Mouse (Mus musculus) CH12.LX (cell line): ENCODE data around the gene Bad. TPM values are rescaled to one million over a fixed set of nuclear protein-coding genes. Genes with fewer than 3 reads are reported as not detected.

Experiments
- DNase-seq: peaks from one replicate; pipeline ENCODE4 v3.0.0-alpha.2; 2013; ENCODE audit errors: extremely low read depth
- H3K27ac ChIP-seq: 2 replicates; pipeline ENCODE4 v1.5.1; 2012; ENCODE audit warnings: low read depth, mild to moderate bottlenecking, control low read depth, moderate library complexity; ENCODE audit not compliant: insufficient read depth
- H3K27me3 ChIP-seq: replicated peaks from 2 replicates; pipeline ENCODE3; 2012; ENCODE audit warnings: inconsistent platforms
- H3K36me3 ChIP-seq, 2 experiments: replicated peaks in 1 of 2; 2 replicates each; pipeline versions ENCODE3 to v1.6.1; 2012; ENCODE audit warnings: inconsistent platforms in 1 of 2, low read length in 1 of 2, mild to moderate bottlenecking in 1 of 2, mixed read lengths in 1 of 2, moderate library complexity in 1 of 2; ENCODE audit not compliant: control insufficient read depth in 1 of 2, insufficient read depth in 1 of 2
- H3K4me1 ChIP-seq, 2 experiments: 2 replicates each; pipeline ENCODE4 v1.6.1; 2012; ENCODE audit warnings: inconsistent platforms in 1 of 2, moderate library complexity in 1 of 2; ENCODE audit not compliant: insufficient read depth in 2 of 2, control insufficient read depth in 1 of 2
- H3K4me2 ChIP-seq: 2 replicates; pipeline ENCODE4 v1.6.1; 2012; ENCODE audit warnings: low read depth, mild to moderate bottlenecking, control low read depth; ENCODE audit not compliant: poor library complexity, insufficient read depth, severe bottlenecking
- H3K4me3 ChIP-seq, 3 experiments: fragments of 150-350 bp in 1 of 3; sonication (generic) in 1 of 3; replicated peaks in 1 of 3; 2 replicates each; pipeline versions ENCODE3 to v1.5.1; 2011 to 2012; ENCODE audit warnings: low read depth in 2 of 3, low read length in 2 of 3, mild to moderate bottlenecking in 2 of 3, moderate library complexity in 2 of 3, control low read depth in 1 of 3, improper control_type of control experiment in 1 of 3, inconsistent platforms in 1 of 3, mixed read lengths in 1 of 3; ENCODE audit not compliant: poor library complexity in 1 of 3
- H3K79me2 ChIP-seq: replicated peaks from 2 replicates; pipeline ENCODE4 v1.6.1; 2012; ENCODE audit warnings: mild to moderate bottlenecking, moderate library complexity; ENCODE audit not compliant: control insufficient read depth, poor library complexity, insufficient read depth, severe bottlenecking; ENCODE audit errors: extremely low read depth
- H3K9ac ChIP-seq: 2 replicates; pipeline ENCODE4 v1.6.1; 2012; ENCODE audit warnings: low read depth, mild to moderate bottlenecking, control low read depth, moderate library complexity; ENCODE audit not compliant: insufficient read depth
- H3K9me3 ChIP-seq: replicated peaks from 2 replicates; pipeline ENCODE3; 2012; ENCODE audit warnings: low read length, inconsistent platforms, mixed read lengths
- BHLHE40 ChIP-seq: IDR thresholded peaks from 2 replicates; pipeline ENCODE4 v1.6.1; 2011; ENCODE audit warnings: mild to moderate bottlenecking, low read depth, low read length, improper control_type of control experiment
- CHD1 ChIP-seq: IDR thresholded peaks from 2 replicates; pipeline ENCODE4 v1.6.1; 2012; ENCODE audit warnings: low read depth, low read length, improper control_type of control experiment, inconsistent platforms
- CHD2 ChIP-seq: IDR thresholded peaks from 2 replicates; pipeline ENCODE4 v1.6.1; 2011; ENCODE audit warnings: low read length, improper control_type of control experiment
- CTCF ChIP-seq, 2 experiments: IDR thresholded peaks in 1 of 2; conservative IDR thresholded peaks in 1 of 2; 2 replicates each; pipeline ENCODE4 v1.5.1; 2011 to 2012; ENCODE audit warnings: low read depth in 2 of 2, low read length in 2 of 2, improper control_type of control experiment in 1 of 2, inconsistent platforms in 1 of 2, mild to moderate bottlenecking in 1 of 2, moderate library complexity in 1 of 2
- E2F4 ChIP-seq: IDR thresholded peaks from 2 replicates; pipeline ENCODE4 v1.6.1; 2011; ENCODE audit warnings: low read depth, low read length, improper control_type of control experiment; ENCODE audit not compliant: insufficient replicate concordance
- ELF1 ChIP-seq: IDR thresholded peaks from 2 replicates; pipeline ENCODE4 v1.6.1; 2014; ENCODE audit warnings: low read depth, mild to moderate bottlenecking, inconsistent platforms, low read length, improper control_type of control experiment
- EP300 ChIP-seq: IDR thresholded peaks from 2 replicates; pipeline ENCODE4 v1.6.1; 2011; ENCODE audit warnings: low read length, improper control_type of control experiment
- ETS1 ChIP-seq: conservative IDR thresholded peaks from 2 replicates; pipeline ENCODE4 v1.6.1; 2012; ENCODE audit warnings: low read depth, mild to moderate bottlenecking, inconsistent platforms, low read length, improper control_type of control experiment, moderate library complexity
- GABPA ChIP-seq: IDR thresholded peaks from 2 replicates; pipeline ENCODE4 v1.6.1; 2012; ENCODE audit warnings: low read depth, low read length, improper control_type of control experiment, inconsistent platforms; ENCODE audit not compliant: insufficient replicate concordance
- HCFC1 ChIP-seq: IDR thresholded peaks from 2 replicates; pipeline ENCODE4 v1.6.1; 2012; ENCODE audit warnings: low read depth, mild to moderate bottlenecking, inconsistent platforms, low read length, improper control_type of control experiment
- IRF4 ChIP-seq: IDR thresholded peaks from 2 replicates; pipeline ENCODE4 v1.6.1; 2014; ENCODE audit warnings: low read depth, mild to moderate bottlenecking, inconsistent platforms, low read length, improper control_type of control experiment
- JUN ChIP-seq: IDR thresholded peaks from 2 replicates; pipeline ENCODE4 v1.6.1; 2011; ENCODE audit warnings: low read depth, mild to moderate bottlenecking, low read length, improper control_type of control experiment, moderate library complexity; ENCODE audit not compliant: insufficient read depth
- JUND ChIP-seq: conservative IDR thresholded peaks from 2 replicates; pipeline ENCODE4 v1.6.1; 2011; ENCODE audit warnings: low read depth, low read length, improper control_type of control experiment
- KAT2A ChIP-seq: IDR thresholded peaks from 2 replicates; pipeline ENCODE4 v1.6.1; 2012; ENCODE audit warnings: low read length, improper control_type of control experiment, inconsistent platforms; ENCODE audit not compliant: insufficient replicate concordance
- MAFK ChIP-seq: IDR thresholded peaks from 2 replicates; pipeline ENCODE4 v1.6.1; 2011; ENCODE audit warnings: low read length, improper control_type of control experiment; ENCODE audit not compliant: insufficient replicate concordance
- MAX ChIP-seq: IDR thresholded peaks from 2 replicates; pipeline ENCODE4 v1.6.1; 2011; ENCODE audit warnings: low read length, improper control_type of control experiment
- MAZ ChIP-seq: IDR thresholded peaks from 2 replicates; pipeline ENCODE4 v1.6.1; 2012; ENCODE audit warnings: low read depth, mild to moderate bottlenecking, inconsistent platforms, low read length, improper control_type of control experiment, moderate library complexity
- MEF2A ChIP-seq: IDR thresholded peaks from 2 replicates; pipeline ENCODE4 v1.6.1; 2014; ENCODE audit warnings: low read depth, mild to moderate bottlenecking, inconsistent platforms, low read length, improper control_type of control experiment, borderline replicate concordance
- MXI1 ChIP-seq: IDR thresholded peaks from 2 replicates; pipeline ENCODE4 v1.6.1; 2011; ENCODE audit warnings: mild to moderate bottlenecking, low read depth, low read length, improper control_type of control experiment
- MYC ChIP-seq: IDR thresholded peaks from 2 replicates; pipeline ENCODE4 v1.6.1; 2011; ENCODE audit warnings: low read depth, mild to moderate bottlenecking, improper control_type of control experiment, low read length
- NELFE ChIP-seq: IDR thresholded peaks from 2 replicates; pipeline ENCODE4 v1.6.1; 2011; ENCODE audit warnings: low read depth, low read length, improper control_type of control experiment
- NRF1 ChIP-seq: IDR thresholded peaks from 2 replicates; pipeline ENCODE4 v1.6.1; 2014; ENCODE audit warnings: low read depth, mild to moderate bottlenecking, inconsistent platforms, low read length, improper control_type of control experiment, moderate library complexity
- PAX5 ChIP-seq: IDR thresholded peaks from 2 replicates; pipeline ENCODE4 v1.6.1; 2012; ENCODE audit warnings: low read length, inconsistent platforms, mixed read lengths
- POLR2A ChIP-seq: IDR thresholded peaks from 2 replicates; pipeline ENCODE4 v1.6.1; 2011; ENCODE audit warnings: low read depth, mild to moderate bottlenecking, improper control_type of control experiment, low read length
- POLR2AphosphoS2 ChIP-seq: IDR thresholded peaks from 2 replicates; pipeline ENCODE4 v1.6.1; 2011; ENCODE audit warnings: low read depth, low read length, improper control_type of control experiment
- RAD21 ChIP-seq: IDR thresholded peaks from 2 replicates; pipeline ENCODE4 v1.6.1; 2011; ENCODE audit warnings: low read depth, mild to moderate bottlenecking, low read length, improper control_type of control experiment, moderate library complexity
- RCOR1 ChIP-seq: conservative IDR thresholded peaks from 2 replicates; pipeline ENCODE4 v1.6.1; 2012; ENCODE audit warnings: low read depth, mild to moderate bottlenecking, inconsistent platforms, low read length, improper control_type of control experiment
- SIN3A ChIP-seq: IDR thresholded peaks from 2 replicates; pipeline ENCODE4 v1.6.1; 2012; ENCODE audit warnings: low read length, improper control_type of control experiment, inconsistent platforms
- SMC3 ChIP-seq: IDR thresholded peaks from 2 replicates; pipeline ENCODE4 v1.6.1; 2011; ENCODE audit warnings: low read depth, low read length, improper control_type of control experiment
- TBP ChIP-seq: conservative IDR thresholded peaks from 2 replicates; pipeline ENCODE4 v1.6.1; 2011; ENCODE audit warnings: low read depth, low read length, improper control_type of control experiment
- TCF12 ChIP-seq: IDR thresholded peaks from 2 replicates; pipeline ENCODE4 v1.6.1; 2014; ENCODE audit warnings: low read depth, mild to moderate bottlenecking, inconsistent platforms, low read length, improper control_type of control experiment
- UBTF ChIP-seq: IDR thresholded peaks from 2 replicates; pipeline ENCODE4 v1.6.1; 2012; ENCODE audit warnings: low read depth, mild to moderate bottlenecking, inconsistent platforms, low read length, improper control_type of control experiment, moderate library complexity
- USF1 ChIP-seq: IDR thresholded peaks from 2 replicates; pipeline ENCODE4 v1.6.1; 2014; ENCODE audit warnings: low read depth, mild to moderate bottlenecking, inconsistent platforms, low read length, improper control_type of control experiment
- USF2 ChIP-seq: conservative IDR thresholded peaks from 2 replicates; pipeline ENCODE4 v1.6.1; 2011; ENCODE audit warnings: low read depth, low read length, improper control_type of control experiment
- ZC3H11A ChIP-seq: IDR thresholded peaks from 2 replicates; pipeline ENCODE4 v1.6.1; 2012; ENCODE audit warnings: low read depth, mild to moderate bottlenecking, inconsistent platforms, low read length, improper control_type of control experiment
- ZKSCAN1 ChIP-seq: IDR thresholded peaks from 2 replicates; pipeline ENCODE4 v1.6.1; 2012; ENCODE audit warnings: low read depth, inconsistent platforms, low read length, improper control_type of control experiment, borderline replicate concordance
- ZMIZ1 ChIP-seq: IDR thresholded peaks from 2 replicates; pipeline ENCODE4 v1.6.1; 2012; ENCODE audit warnings: low read depth, mild to moderate bottlenecking, inconsistent platforms, low read length, improper control_type of control experiment
- ZNF384 ChIP-seq: IDR thresholded peaks from 2 replicates; pipeline ENCODE4 v1.6.1; 2012; ENCODE audit warnings: low read depth, low read length, improper control_type of control experiment, inconsistent platforms
- dilution Hi-C: fragments of 300-500 bp; cut with MboI; formaldehyde crosslinking; loops from 2 replicates; pipeline ENCODE4 v1.14.3; 2020; ENCODE audit warnings: low sequenced_read_pairs; ENCODE audit not compliant: extremely low pct_unique_long_range_greater_than_20kb, extremely low pct_ligation_motif_present
- in situ Hi-C: fragments of 300-500 bp; cut with MboI; formaldehyde crosslinking; loops from 3 replicates; pipeline ENCODE4 v1.14.3; 2019; ENCODE audit warnings: low sequenced_read_pairs, low pct_ligation_motif_present, low pct_unique_long_range_greater_than_20kb, mixed read lengths
- polyA plus RNA-seq: library from polyadenylated mRNA; unstranded; fragments of >175 nt; gene quantifications from 2 replicates; pipeline ENCODE4 v1.2.1, GENCODE M21; 2012; ENCODE audit warnings: low read depth; ENCODE audit not compliant: insufficient read length
- total RNA-seq, 2 experiments: library from RNA; depleted of rRNA; stranded (reverse); fragments of 300-350 nt in 1 of 2; fragments of >200 nt in 1 of 2; gene quantifications; 2 replicates each; pipeline ENCODE4 v1.2.3; 2012 to 2014

Bad gene
- total and polyA plus RNA-seq, 3 experiments, result 27.7 to 38.0 (median 33.3) TPM

- Histone ChIP-seq H3K4me3 (peak within 1 kb of the TSS; percentile 73 to 81 (median 76)), H3K4me2 (peak within 1 kb of the TSS; percentile 53), H3K27ac (no peak within 1 kb of the TSS; the same call in 1 of the 2 replicates), H3K36me3 (peaks cover 13 to 44% of the 10 kb centered on the region in 2 experiments), H3K9me3 (no peaks in the 10 kb centered on the region), H3K9ac (peak within 1 kb of the TSS; percentile 64), H3K4me1 (peaks cover 6 to 24% of the 10 kb centered on the region in 2 experiments), H3K27me3 (no peaks in the 10 kb centered on the region), H3K79me2 (no peaks in the 10 kb centered on the region)
- in situ Hi-C loops (no loop called here), dilution Hi-C loops (no loop called here)
- DNase-seq, result no peak
- TF ChIP-seq ZC3H11A (no peak), UBTF (0 out of 2 replicates have a peak, but pooled peaks have one; percentile 52), NELFE (peak; percentile 34; the same call in 1 of the 2 replicates), HCFC1 (no peak), BHLHE40 (peak; percentile 39; the same call in 1 of the 2 replicates), POLR2A (peak; percentile 40; the same call in 1 of the 2 replicates), CHD2 (no peak), MXI1 (peak; percentile 39; the same call in 1 of the 2 replicates), NRF1 (no peak), PAX5 (no peak), GABPA (no peak), ELF1 (peak; percentile 56; the same call in 1 of the 2 replicates), TBP (no peak), MYC (no peak), SIN3A (peak; percentile 56), EP300 (no peak), POLR2AphosphoS2 (0 out of 2 replicates have a peak, but pooled peaks have one; percentile 31), TCF12 (peak; percentile 32; the same call in 1 of the 2 replicates), JUN (no peak), KAT2A (no peak), ZKSCAN1 (no peak), MAX (no peak), USF2 (no peak), MEF2A (no peak), E2F4 (no peak), ZNF384 (no peak), JUND (no peak), RAD21 (no peak), MAZ (0 out of 2 replicates have a peak, but pooled peaks have one; percentile 7), CHD1 (no peak), CTCF (conservative IDR thresholded peaks at IDR 0.05 in 1 of 2, IDR thresholded peaks at IDR 0.05 in 1 of 2; ENCODE audit: low read depth in 2 of 2, low read length in 2 of 2) (no peak), SMC3 (no peak), IRF4 (no peak; the same call in 1 of the 2 replicates), ETS1 (no peak), ZMIZ1 (no peak), USF1 (peak; percentile 58), RCOR1 (no peak), MAFK (no peak)
Measured at GRCm38 (mm10) chr19:6987061-6987903, 45.6 kb downstream of the Bad start, which contains the start of gene Vegfb. TSS of gene Vegfb (minus strand) at chr19:6987651.
